Mouse (Mus musculus) kidney, embryonic 16.5 days (tissue): ENCODE measurements at regions not wholly inside any gene's neighbourhood (a gene's known extent, or its start where the extent isn't known, plus 50 kb on each side); places are given as distances from the start of the nearest gene placed in this dataset.

Experiments
- ATAC-seq: fragments of 200-750 bp; cut with Nextera tagmentation; 2 replicates; pipeline ENCODE4 v1.8.0; 2017; ENCODE audit warnings: moderate TSS enrichment; ENCODE audit not compliant: low FRiP score, low TSS enrichment
- H3K27ac ChIP-seq: fragments of 300-500 bp; sonication (generic); 2 replicates; pipeline ENCODE4 v1.5.1; 2014; ENCODE audit warnings: low read length
- H3K27me3 ChIP-seq: fragments of 300-500 bp; sonication (generic); 2 replicates; pipeline ENCODE4 v1.6.1; 2014; ENCODE audit warnings: low read length, control low read depth, mixed read lengths; ENCODE audit not compliant: insufficient read depth
- H3K36me3 ChIP-seq: fragments of 300-500 bp; sonication (generic); 2 replicates; pipeline ENCODE4 v1.6.1; 2014; ENCODE audit warnings: low read length, control low read depth, mixed read lengths; ENCODE audit not compliant: insufficient read depth
- H3K4me1 ChIP-seq: fragments of 300-500 bp; sonication (generic); 2 replicates; pipeline ENCODE4 v1.6.1; 2014; ENCODE audit warnings: low read length, control low read depth, mixed read lengths; ENCODE audit not compliant: insufficient read depth
- H3K4me2 ChIP-seq: fragments of 300-500 bp; sonication (generic); replicated peaks from 2 replicates; pipeline ENCODE4 v1.6.1; 2014; ENCODE audit warnings: low read depth, low read length
- H3K4me3 ChIP-seq: fragments of 300-500 bp; sonication (generic); 2 replicates; pipeline ENCODE4 v1.5.1; 2014; ENCODE audit warnings: mild to moderate bottlenecking, low read length
- H3K9ac ChIP-seq: fragments of 300-500 bp; sonication (generic); replicated peaks from 2 replicates; pipeline ENCODE4 v1.6.1; 2014; ENCODE audit warnings: low read length
- H3K9me3 ChIP-seq: fragments of 300-500 bp; sonication (generic); 2 replicates; pipeline ENCODE4 v1.6.1; 2016; ENCODE audit warnings: low read length, control low read depth
- WGBS: fragments of 180-500 bp; shearing (Covaris S2); extraction: QIAGEN DNeasy Blood & Tissue Kit; methylation state at CpG from one replicate; pipeline ENCODE4 v1.1.7; 2014; 5-methylcytosine and 5-hydroxymethylcytosine counted together

DNA sequence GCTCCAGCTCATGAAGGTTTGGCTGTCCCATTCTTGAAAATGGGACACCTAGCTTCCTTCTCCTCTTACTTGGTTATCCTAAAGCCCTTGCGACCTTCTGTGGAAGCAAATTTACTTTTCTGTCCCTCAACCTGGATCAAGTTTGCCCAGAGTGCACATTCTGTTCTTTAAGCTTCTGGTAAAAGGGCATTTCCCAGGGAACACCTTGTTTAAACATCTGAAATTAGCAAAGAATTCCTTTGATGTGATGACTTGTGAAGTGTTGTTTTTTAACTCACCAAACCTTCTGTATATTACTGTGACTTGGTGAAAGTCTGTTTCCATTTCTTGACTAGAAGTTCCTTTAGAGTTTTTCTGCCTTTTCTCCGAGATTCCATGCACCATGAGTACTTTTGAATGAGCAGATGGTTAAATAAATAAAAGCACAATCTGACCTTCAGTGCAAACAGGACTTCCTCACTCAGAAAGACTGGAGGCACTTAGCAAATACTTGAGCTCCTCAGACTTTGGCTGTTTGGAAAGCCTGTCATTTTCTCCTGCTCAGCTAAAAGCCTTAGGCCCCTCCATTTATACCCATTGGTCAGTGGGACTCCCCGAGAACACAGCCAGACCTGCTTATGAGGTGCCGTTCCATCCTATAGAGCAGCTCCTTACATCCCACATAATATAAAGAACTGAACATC is 69.3 kb upstream of the Rprm start:
- Histone ChIP-seq H3K36me3 (no peaks in the 10 kb centered on the region), H3K4me3 (no peak overlapping the region), H3K4me1 (no peaks in the 10 kb centered on the region), H3K4me2 (no peak overlapping the region), H3K27ac (no peak overlapping the region), H3K27me3 (no peaks in the 10 kb centered on the region), H3K9ac (no peak overlapping the region), H3K9me3 (no peaks in the 10 kb centered on the region)
- no peak for ATAC-seq
- 81% methylated on average over 4 of the region's 4 CpGs for whole genome bisulfite sequencing

DNA sequence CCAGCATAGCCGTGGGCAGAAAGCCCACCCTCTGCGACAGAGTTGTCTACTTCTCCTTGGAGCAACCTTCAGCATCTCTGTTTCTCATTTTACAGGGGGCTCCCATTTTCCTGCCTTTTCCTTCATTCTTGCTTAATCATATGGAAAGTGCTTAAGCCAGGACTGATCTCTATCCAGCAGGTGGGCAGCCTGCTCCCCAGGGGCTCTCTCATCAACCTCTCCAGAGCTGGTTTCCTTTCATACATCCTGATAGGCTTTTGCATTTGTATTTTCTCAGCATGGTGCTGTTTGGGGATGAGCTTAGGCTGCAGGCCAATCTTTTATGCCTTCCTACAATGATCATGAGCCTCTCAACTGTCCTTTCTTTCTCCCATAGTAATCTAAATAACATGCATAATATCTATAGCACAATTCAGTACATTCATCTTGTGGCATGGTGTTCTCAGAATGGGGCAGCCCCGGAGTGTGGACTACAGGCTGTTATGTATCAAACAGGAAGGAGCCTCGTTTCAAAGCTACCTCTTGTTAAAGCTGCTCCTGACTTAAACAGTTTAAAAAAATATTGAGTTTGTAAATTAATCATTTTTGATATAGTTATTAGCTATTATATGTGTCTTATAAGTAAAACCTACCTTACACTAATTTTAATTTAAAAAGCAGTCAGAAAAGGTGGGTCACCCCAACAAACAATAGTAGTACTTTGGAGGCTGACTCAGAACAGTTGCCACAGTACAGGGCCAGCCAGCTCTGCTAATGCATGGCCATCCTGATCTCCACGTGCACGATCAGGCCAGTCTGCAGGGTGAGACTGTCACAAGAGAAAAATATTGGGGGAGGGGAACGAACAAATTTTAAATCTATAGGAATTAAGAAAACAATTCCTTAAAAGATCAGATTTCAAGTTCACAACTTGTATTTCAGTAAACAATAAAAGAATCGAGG is 73.6 kb upstream of the Rprm start:
- no peak overlapping the region for H3K4me2 ChIP-seq
- H3K9me3 ChIP-seq, result no peaks in the 10 kb centered on the region
- no peaks in the 10 kb centered on the region for H3K36me3 ChIP-seq
- WGBS, result 57% methylated on average over 8 of the region's 8 CpGs
- ATAC-seq, result no peak
- H3K27me3 ChIP-seq, result no peaks in the 10 kb centered on the region
- no peak overlapping the region for H3K27ac ChIP-seq
- no peaks in the 10 kb centered on the region for H3K4me1 ChIP-seq
- no peak overlapping the region for H3K9ac ChIP-seq
- no peak overlapping the region for H3K4me3 ChIP-seq

DNA sequence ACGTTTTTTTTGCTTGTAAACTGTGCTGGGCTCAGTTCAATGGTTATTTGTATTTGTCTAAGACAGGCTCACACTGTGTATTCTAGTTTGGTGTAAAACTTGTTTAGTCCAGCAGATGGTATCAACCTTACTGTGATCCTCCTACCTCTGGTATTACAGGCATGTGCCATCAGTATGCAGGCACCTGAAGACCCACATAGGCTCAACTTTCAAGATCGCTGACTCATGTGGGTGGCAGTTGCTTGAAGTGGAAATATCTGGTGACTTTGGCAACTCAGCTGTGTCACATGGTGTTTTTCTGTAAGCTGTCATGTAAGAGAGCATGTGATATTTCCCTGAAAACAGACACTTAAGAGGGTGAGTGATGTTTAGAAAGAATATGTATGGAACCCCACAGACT is 92.2 kb upstream of the Rprm start:
- Histone ChIP-seq H3K36me3 (no peaks in the 10 kb centered on the region), H3K4me2 (no peak overlapping the region), H3K9ac (no peak overlapping the region), H3K9me3 (no peaks in the 10 kb centered on the region), H3K27ac (no peak overlapping the region), H3K27me3 (no peaks in the 10 kb centered on the region), H3K4me3 (no peak overlapping the region), H3K4me1 (no peaks in the 10 kb centered on the region)
- 71% methylated on average over 2 of the region's 2 CpGs for WGBS
- ATAC-seq, result no peak

DNA sequence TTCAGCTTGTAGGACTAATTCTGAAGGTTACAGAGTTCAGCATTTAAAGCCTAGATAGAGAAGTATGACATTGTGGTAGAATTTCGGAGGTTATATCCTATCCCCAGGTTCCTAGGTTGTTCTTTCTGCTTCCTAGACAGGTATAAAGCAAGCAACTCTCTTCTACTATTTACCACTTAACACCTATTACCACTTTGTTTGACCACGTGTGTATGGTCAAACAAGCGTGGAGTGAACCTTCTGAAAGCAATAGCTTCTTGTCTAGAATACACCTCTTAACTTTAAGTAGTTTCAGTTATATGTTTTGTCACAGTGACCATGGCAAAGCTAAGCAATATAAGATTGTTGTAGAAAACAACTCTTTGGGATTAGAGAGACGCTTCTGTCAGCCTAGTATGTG is 105.5 kb upstream of the Rprm start:
- H3K4me3 ChIP-seq, result no peak overlapping the region
- no peaks in the 10 kb centered on the region for H3K4me1 ChIP-seq
- H3K4me2 ChIP-seq, result no peak overlapping the region
- no peaks in the 10 kb centered on the region for H3K36me3 ChIP-seq
- no peak overlapping the region for H3K9ac ChIP-seq
- H3K27ac ChIP-seq, result no peak overlapping the region
- H3K27me3 ChIP-seq, result no peaks in the 10 kb centered on the region
- 81% methylated on average over 4 of the region's 4 CpGs for WGBS
- ATAC-seq, result no peak
- no peaks in the 10 kb centered on the region for H3K9me3 ChIP-seq

DNA sequence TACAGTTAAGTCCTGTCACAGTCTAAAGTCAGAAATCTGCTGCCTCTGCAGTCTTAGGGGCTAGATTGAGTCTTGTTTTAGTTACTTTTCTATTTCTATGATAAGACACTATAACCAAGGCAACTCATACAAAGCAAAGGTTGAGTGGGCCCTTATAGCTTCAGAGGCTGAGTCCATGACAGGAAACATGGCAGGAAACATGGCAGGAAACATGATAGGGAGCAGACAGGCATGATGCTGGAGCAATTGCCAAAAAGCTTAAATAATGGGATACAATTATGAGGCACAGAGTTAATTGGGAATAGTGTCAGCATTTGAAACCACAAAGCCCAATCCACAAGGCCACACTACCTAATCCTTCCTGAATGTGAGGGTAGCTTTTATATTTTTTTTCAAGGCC is 113.0 kb upstream of the Rprm start:
- no peak overlapping the region for H3K9ac ChIP-seq
- H3K4me2 ChIP-seq, result no peak overlapping the region

DNA sequence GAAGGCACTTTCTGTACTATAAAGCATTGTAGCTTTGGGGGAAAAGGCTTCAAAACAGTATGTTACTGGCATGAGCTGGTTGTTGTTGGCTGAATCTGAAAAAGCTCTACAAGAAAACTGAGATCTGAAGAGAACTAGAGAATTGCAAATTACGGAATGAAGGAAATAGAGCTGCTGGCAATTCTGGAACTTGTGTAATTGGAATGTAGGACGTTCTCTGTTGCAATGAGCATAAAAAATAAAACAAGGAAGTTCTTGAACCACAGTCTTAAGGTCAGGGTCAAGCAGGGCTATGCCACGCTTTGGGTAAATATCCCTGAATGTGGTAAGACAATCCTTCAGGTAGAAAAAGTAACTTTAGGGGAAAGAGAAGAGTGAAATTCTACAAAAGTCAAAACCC is 130.2 kb upstream of the Rprm start:
- H3K4me3 ChIP-seq, result no peak overlapping the region
- no peak for ATAC-seq
- no peaks in the 10 kb centered on the region for H3K27me3 ChIP-seq
- WGBS, result 64% methylated on average over 3 of the region's 3 CpGs
- no peak overlapping the region for H3K9ac ChIP-seq
- no peak overlapping the region for H3K4me2 ChIP-seq
- H3K9me3 ChIP-seq, result no peaks in the 10 kb centered on the region
- no peak overlapping the region for H3K27ac ChIP-seq
- no peaks in the 10 kb centered on the region for H3K36me3 ChIP-seq
- no peaks in the 10 kb centered on the region for H3K4me1 ChIP-seq

More for the DNA sequence above, 113.0 kb upstream of the Rprm start:
- H3K4me3 ChIP-seq, result no peak overlapping the region
- no peak overlapping the region for H3K27ac ChIP-seq
- H3K9me3 ChIP-seq, result no peaks in the 10 kb centered on the region
- no peaks in the 10 kb centered on the region for H3K36me3 ChIP-seq
- ATAC-seq, result no peak
- no peaks in the 10 kb centered on the region for H3K27me3 ChIP-seq
- H3K4me1 ChIP-seq, result no peaks in the 10 kb centered on the region

DNA sequence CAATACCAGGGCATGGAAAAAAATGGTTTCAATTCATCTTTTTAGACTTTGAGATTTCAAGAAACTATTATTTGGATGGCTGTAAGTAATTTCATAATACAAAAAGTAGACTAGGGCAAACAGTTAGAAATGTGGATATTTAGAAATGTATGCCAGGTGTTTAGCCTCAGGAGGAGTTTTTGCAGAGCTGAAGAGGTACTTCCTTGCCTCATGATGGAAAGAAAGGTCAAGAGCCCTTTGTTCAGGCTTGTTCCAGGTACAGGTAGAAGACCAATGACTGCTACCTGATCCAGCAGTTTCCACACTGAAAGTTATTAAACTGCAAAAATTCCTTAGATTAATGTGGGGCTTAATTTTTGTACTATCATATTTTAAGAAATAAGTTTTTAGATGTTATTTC is 143.3 kb upstream of the Rprm start:
- no peak overlapping the region for H3K9ac ChIP-seq
- no peak overlapping the region for H3K4me2 ChIP-seq
- H3K9me3 ChIP-seq, result no peaks in the 10 kb centered on the region
- H3K27ac ChIP-seq, result no peak overlapping the region
- no peaks in the 10 kb centered on the region for H3K27me3 ChIP-seq
- H3K4me1 ChIP-seq, result no peaks in the 10 kb centered on the region
- no peaks in the 10 kb centered on the region for H3K36me3 ChIP-seq
- no peak for ATAC-seq
- H3K4me3 ChIP-seq, result no peak overlapping the region

DNA sequence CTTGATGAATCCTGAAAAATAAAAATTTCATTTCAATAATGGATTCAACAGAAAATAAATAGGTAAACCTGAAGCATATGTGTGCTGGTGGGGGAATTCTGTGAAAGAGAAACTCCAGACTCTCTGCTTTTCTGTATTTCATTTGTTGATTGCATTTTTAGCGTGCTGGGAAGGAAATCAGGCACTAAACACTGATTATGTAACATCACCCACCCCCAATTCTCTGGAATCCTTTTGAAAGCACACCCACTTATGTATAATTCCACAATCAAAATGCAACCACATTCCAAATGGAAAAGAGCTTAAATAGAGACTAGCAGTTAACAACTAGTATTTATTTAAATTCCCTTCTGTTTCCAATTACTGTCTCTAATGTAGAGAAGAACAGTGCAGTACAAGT is 143.7 kb upstream of the Rprm start:
- Histone ChIP-seq H3K9ac (no peak overlapping the region), H3K4me1 (no peaks in the 10 kb centered on the region), H3K4me3 (no peak overlapping the region), H3K4me2 (no peak overlapping the region), H3K9me3 (no peaks in the 10 kb centered on the region), H3K27ac (no peak overlapping the region), H3K27me3 (no peaks in the 10 kb centered on the region), H3K36me3 (no peaks in the 10 kb centered on the region)
- 60% methylated on average over 1 of the region's 1 CpGs for WGBS
- ATAC-seq, result no peak

DNA sequence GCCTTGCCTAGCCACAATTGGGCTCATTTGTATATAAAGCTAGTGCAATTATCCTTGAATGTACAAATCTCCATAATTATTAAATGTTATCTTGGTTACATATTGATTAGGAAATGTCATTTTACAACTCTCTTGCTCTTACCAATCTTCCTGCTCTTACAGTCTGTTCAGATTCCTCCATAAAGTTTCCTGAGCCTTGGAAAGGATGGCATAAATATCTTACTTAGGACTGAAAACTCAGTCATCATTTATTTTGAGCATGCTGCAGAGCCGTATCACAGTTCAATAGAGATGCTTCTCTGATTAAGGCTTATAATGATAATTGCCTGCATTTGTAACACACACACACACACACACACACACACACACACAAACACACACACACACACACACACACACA is 151.4 kb upstream of the Rprm start:
- 88% methylated on average over 1 of the region's 1 CpGs for WGBS
- Histone ChIP-seq H3K9me3 (no peaks in the 10 kb centered on the region), H3K4me3 (no peak overlapping the region), H3K36me3 (no peaks in the 10 kb centered on the region), H3K4me1 (no peaks in the 10 kb centered on the region), H3K9ac (no peak overlapping the region), H3K27me3 (no peaks in the 10 kb centered on the region), H3K4me2 (no peak overlapping the region), H3K27ac (no peak overlapping the region)
- no peak for ATAC-seq

DNA sequence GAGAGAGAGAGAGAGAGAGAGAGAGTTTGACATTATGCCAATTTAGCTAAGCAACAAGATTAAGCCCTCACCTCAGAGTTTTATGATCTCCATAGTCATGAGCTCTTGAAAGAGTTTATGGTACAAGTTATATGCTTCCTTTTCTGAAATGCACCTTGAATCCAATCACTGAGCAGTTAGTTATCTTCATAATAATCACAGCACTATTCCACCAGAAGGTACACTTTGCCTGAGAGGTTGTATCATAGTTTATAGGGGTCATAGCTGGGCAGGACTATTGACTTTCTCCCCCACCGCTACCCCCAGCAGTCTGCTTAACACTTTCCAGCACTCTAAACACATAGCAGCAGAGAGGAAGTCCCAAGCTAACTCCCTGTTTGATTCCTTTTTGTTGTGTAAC is 151.8 kb upstream of the Rprm start:
- H3K4me3 ChIP-seq, result no peak overlapping the region
- no peaks in the 10 kb centered on the region for H3K9me3 ChIP-seq
- H3K9ac ChIP-seq, result no peak overlapping the region
- H3K27ac ChIP-seq, result no peak overlapping the region
- H3K4me1 ChIP-seq, result no peaks in the 10 kb centered on the region
- ATAC-seq, result no peak
- no peak overlapping the region for H3K4me2 ChIP-seq
- H3K27me3 ChIP-seq, result no peaks in the 10 kb centered on the region
- WGBS, result 42% methylated on average over 1 of the region's 1 CpGs
- no peaks in the 10 kb centered on the region for H3K36me3 ChIP-seq
